Mouse (Mus musculus) adipocyte (in vitro differentiated cells): ENCODE measurements around the gene Gm11437.
A peak's percentile ranks its signal among the peaks of the same experiment; 100 is the strongest.

Experiments used
- DNase-seq: peaks from one replicate; pipeline ENCODE4 v3.0.0-alpha.2; 2016; ENCODE audit warnings: low spot score

Gm11437 gene

DNA sequence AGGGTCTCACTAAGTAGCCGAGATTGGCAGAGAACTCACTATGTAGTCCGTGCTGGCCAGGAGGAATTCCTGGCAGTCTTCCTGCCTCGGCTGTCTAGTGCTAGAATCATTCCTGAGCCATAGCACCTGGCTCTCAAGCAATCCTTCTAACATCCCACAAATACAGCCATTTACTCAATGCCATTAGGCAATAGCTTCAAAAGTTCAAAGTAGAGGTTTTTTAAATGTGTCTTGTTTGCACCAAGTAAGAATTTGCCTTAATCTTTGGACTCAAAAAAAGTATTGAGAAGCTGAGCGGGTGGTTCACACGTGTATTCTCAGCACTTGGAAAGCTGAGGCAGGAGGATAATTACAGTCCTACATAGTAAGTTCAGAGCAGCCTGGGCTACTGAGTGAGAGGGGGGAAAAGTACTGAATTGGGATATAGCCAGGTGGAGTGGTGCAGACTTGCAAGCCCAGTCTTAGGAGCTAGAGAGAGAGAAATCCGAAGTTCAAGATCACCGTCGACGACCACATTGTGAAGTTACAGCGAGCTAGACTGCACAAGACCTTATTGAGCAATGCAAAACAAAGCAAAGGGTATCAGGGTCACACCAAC, 22.0 kb downstream of the Gm11437 start:
- DNase-seq = no peak

DNA sequence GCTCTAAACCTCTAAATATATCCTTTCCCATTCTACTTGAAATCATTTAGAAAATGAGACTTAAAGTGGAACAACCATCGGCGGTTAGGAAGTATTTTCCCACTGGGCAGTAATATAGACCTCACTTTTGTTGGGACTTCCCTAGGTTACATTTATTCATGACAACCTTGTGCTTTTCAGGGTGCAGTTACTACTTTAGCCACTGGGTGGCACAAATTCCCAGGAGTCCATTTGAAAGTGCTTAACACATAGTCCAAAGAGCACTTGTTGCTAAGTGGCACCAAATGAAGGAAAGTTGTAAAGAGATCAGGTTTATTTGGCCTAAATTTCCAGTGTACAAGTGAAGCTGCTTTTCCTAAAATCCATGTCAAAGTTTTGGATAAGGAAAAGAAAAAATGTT, 25.5 kb downstream of the Gm11437 start:
- peak; percentile 70 for DNase-seq

DNA sequence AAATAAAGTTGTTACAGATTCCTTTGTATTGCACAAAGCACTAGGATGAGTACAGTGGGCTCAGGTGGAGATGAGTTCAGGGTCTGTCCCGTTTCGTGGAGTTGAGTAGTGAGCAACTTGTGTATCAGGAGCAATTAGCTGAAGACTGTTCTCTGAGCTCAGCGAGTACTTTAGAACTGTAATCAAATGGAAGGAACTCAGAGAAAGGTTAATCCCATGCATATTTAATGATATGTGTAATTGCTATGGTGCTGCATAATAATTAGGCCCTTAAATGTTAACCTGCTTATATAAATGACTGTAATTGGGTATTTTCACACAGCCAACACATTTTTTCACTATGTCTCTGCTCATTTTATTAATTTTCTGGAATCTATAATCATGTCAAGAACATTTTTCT, 30.8 kb downstream of the Gm11437 start:
- DNase-seq = no peak

DNA sequence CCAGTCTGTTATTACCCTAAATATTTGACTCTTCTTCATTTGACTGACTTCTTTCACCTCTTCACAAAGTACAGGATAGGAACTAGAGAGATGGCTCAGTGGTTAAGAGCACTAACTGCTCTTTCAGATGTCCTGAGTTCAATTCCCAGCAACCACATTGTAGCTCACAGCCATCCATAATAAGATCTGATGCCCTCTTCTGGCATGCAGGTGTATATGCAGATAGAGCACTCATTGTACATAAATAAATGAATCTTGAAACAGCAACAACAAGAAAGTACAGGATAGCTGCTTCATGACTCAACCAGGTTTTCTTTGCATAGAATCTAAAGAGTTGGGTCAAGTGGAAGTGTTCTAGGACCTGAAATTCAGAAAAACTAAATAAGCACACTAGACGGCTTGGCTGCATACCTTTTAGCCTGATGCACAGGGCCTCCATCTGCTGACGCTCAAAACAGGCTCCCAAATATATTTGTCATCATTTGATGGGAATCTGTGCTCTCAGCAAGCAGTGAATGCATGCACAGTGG, 32.9 kb downstream of the Gm11437 start:
- no peak for DNase-seq

DNA sequence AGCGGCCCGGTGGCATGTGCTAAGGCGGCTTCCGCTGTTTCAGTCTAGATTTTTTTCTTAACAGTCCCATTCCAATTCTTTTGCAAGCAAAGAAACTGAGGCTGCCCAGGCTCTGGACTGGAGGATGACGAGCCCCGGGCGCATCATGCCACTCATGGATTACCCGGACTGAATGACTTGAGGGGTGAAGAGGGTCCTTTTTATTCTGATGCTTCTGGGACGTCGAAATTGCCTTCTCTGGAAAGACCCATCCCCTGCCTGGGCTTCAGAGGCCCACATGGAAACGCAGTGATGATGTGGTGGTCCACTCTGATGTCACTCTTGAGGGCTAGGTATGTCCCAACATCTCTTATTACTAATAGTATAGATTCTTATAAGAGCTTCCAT, 37.5 kb downstream of the Gm11437 start:
- no peak for DNase-seq

DNA sequence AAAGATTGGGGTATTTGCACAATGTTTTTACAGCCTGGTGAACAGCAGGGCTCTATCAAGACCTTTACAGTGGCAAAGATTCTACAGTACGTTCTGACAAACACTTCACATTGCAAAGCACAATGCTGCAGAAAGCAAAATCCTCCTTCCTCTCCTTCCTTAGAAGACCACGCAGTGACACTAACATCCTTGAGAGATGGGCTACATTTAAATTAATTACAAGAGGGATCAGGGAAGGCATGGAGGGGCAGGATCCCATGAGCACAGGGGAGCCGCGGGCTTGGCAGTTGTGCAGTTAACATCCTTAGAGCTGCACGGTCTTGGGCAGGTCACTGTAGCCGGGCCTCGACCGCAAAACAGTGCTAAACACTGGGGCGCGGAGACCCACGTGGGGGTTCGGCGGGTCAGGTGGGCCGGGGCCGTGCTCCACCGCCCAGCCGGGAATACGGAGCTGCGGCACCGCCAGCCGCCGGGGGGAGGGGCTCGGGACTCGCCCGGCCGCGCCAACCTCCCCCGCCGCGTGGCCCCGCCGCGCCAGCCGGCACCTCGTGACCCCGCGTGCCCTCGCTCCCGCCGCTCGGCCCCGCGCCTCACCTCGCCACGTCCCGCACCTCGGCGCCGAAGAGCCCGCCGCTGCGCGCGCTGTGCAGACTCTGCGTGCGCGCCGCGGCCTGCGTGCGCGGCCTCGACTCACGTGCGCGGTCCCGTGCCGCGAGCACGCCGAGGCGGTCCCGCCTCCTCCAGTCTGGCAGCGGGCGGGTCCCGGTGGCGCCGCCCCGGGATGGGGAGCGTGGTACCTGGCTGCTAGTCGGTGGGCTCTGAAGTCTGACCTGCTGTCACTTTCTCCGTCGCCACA, 38.1 kb downstream of the Gm11437 start, which contains the start of the genes Tada2a and Acaca:
Tada2a (minus strand) TSS at position 658 of the 856 bp plus-strand sequence.
Acaca (plus strand) TSS at position 730 of the 856 bp plus-strand sequence.
- peak; percentile 69 for DNase-seq

DNA sequence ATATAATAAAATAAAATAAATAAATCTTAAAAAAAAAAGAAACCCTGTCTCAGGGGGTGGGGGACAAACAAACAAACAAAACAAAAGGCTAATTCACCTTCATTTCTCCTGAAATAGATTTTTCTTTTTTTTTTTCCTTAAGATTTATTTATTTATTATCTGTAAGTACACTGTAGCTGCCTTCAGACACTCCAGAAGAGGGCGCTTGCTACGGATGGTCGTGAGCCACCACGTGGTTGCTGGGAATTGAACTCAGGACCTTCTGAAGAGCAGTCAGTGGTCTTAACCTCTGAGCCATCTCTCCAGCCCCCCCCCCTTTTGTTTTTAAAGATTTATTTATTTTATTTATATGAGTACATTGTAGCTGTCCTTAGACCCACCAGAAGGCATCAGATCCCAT, 39.3 kb downstream of the Gm11437 start:
- no peak for DNase-seq

DNA sequence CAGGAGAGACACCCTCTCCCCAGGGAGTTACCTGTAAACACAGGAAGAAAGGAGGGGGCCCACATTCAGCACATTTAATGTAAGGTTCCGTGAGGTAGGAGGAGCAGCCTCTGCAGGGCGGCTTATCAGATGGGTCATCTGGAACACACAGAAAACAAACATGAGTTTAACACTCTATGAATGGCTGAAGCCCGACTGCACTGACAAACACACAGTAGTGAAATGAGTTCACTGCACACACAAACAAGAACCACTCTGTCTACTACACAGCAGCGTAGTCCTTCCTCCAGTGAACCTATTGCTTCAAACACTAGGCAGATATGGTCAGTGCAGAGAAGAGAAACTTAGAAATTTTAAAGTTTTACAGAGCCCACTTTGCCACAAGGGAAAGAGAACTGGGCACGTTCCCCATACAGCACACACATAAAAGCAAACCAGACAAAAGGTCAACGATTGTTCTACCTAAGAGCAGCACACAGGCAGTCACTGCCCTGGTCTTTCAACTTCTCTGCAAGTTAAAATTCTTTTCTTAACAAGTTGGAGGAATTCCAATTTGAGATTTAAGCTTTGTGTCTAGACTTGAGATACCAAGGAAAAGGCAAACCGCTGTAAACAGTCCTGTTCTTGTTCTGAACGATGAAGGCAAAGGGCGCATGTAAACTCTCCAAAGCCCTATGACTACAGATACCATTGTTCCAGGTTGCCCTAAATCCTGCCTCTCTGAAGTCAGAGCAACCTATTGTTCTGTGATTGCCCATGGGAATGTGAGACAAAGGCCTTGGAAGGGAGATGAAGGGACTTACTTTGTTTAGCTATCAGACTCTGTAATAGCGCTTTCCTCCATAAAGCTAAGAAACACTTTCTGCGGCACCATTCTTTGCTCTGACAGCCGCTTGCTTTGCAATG, 46.0 kb downstream of the Gm11437 start:
- peak; percentile 10 for DNase-seq

DNA sequence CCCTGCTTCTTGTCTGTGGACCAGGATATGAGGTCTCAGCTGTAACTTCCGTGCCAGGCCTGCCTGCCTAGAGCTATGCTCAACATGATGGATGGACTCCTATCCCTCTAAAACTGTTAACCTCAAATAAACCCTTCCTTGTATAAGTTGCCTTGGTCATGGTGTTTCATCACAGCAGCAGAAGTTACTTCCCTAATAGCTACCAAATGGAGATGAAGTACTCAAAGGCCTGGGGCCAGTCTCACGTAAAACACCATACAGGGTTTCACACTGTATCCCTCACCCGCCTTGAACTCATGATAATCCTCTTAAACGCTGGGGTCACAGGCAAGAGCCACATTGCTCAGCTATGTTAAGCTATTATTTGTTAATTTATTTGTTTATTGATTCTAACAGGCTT, 49.8 kb downstream of the Gm11437 start:
- no peak for DNase-seq

DNA sequence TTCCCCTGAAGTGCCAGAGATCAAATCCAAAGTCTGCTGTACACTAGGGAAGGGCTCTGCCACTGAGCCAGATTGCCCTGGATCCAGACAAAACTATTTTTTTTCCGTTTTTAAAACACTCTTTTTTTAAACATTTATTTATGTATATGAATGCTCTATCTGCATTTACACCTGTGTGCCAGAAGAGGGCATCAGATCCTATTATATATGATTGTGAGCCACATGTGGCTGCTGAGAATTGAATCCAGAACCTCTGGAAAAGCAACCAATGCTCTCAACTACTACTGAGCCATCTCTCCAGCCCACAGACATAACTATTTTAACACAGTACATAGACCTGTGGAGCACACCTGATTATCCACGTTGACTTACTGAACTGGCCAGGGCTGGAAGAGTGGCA, 51.1 kb downstream of the Gm11437 start:
- no peak for DNase-seq

DNA sequence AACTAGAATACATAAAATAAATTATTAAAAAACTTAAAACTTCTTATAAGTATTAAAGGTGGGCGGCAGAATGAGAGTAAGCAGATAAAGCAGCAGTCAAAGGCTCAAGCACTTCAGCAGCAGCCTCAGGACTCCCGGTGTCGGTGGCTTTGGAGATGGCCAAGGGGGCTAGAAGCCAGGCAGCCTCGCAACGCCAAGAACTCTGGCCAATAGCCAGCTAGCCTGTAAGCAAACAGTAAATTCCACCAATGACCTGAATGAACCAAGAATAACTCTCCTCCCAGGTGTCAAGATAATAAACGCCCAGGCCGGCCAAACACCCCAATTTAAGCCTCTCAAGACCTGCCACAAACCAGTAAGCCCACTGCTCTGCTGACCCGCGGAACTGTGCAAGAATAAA, 51.6 kb downstream of the Gm11437 start:
- DNase-seq = no peak

DNA sequence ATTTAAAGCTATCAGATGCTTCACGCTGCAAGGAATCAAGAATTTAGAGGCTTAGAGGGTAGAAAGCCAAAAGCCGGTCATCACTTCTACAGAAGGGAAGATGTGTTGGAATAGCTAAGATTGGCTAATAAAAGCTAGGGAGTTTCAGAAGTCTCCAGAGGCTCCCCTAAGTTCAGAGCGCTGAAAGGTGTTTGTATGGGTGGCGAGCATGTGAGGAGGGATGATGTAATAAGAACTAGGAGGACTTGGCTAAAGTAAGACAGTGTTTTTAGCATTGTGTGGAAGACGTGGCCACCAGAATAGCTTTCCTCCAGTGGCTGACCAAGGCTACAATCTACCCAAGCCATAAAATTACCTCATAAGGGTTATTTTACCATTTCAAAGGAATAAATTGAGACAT, 53.7 kb downstream of the Gm11437 start:
- DNase-seq = no peak

DNA sequence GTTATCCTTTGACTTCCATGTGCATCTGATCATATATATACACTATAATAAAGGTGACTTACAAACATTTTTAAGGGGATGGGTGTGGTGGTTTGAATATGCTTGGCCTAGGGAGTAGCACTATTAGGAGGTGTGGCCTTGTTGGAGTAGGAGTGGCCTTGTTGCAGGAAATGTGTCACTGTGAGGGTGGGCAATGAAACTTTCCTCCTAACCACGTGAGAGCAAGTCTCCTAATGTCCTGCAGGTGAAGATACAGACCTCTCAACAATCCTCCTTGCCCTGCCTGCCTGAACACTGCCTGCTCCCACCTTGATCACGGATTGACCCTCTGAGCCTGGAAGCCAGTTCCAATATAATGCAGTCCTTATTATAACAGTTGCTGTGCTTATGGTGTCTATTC, 60.1 kb downstream of the Gm11437 start:
- no peak for DNase-seq

DNA sequence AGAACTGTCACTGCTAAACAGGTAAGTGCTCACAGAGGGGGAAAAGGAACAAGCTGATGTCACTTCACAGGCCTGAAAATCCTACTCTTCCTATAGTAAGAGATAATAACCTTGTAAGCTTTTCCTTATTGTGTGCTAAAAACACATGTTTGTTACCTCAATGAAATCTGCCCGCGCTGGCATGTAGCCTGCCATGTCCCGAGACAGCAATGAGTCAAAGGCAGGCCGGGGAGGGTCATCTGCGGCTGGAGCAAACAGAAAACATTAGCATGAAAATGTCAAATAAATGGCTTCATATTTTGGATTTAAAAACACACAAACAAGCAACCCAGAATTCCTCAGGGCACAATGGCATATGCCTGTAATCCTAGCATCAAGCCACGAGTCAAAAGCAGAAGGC, 63.2 kb downstream of the Gm11437 start:
- no peak for DNase-seq

DNA sequence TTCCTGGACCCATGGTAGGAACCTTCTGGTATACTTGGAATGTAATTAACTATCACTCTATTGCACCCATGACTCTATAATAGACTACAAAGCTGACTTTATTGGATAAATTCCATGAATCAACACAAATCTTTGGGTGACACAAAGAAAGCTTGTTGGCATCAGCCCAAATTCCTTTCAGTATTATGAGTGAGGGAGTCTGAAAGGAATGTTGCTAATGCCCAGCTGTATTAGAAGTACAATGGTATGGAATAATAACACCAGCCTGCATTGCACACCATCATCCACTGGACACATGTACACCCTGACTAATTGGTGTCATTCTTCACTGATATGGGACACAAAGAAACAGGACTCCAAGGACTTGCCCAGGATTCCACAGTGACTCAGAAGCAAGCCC, 66.1 kb downstream of the Gm11437 start:
- DNase-seq = no peak
